In genomic region chr5:34274268-34274667, GRCm38 (mm10) we compare ENCODE assay signal across 19 mouse cellular contexts. TPM values are rescaled to one million over a fixed set of nuclear protein-coding genes. Genes with fewer than 3 reads are reported as not detected.
DNase-seq lines count a peak whose midpoint lies in the region; ATAC-seq and TF ChIP-seq lines count a peak whose summit lies in the region.
"Had no signal": no experiment of that assay in that cellular context is flagged by ENCODE, and none has a peak within 500 bp of the region (broad histone marks: within the 10 kb centered on the region; RNA-seq: fewer than 3 reads in every experiment).

No protein-coding gene starts in this region.

- peak; percentile 18 for DNase-seq in forebrain, postnatal 0 days
- DNase-seq in midbrain, postnatal 0 days (ENCODE audit: low spot score) = peak; percentile 43
- no peak for DNase-seq in midbrain, embryonic 14.5 days
- peak; percentile 59 to 60 for DNase-seq in left cerebral cortex, postnatal 14 days (ENCODE audit: low spot score in 2 of 2)
- DNase-seq in c-Kit-positive CD71-positive TER-119-positive erythroid progenitor cells, embryonic 14.5 days (ENCODE audit: low spot score) = no peak
- no peak for DNase-seq in liver
- DNase-seq in adrenal gland, adult 18-20 months (ENCODE audit: low spot score in 2 of 2) = no peak
- DNase-seq: kidney, postnatal 36 days; lung, adult 2 months; thymus, adult 2 months had no signal

- H3K9me3 ChIP-seq in forebrain, postnatal 0 days (ENCODE audit: low read length) = no peaks in the 10 kb centered on the region
- H3K9me3 ChIP-seq in forebrain, embryonic 12.5 days = no peaks in the 10 kb centered on the region
- no peaks in the 10 kb centered on the region for H3K9me3 ChIP-seq in midbrain, postnatal 0 days (ENCODE audit: low read length)
- no peaks in the 10 kb centered on the region for H3K9me3 ChIP-seq in midbrain, embryonic 14.5 days (ENCODE audit: control insufficient read depth, low read length)
- H3K9me3 ChIP-seq: embryonic facial prominence, embryonic 13.5 days; hindbrain, embryonic 10.5 days; midbrain, embryonic 12.5 days had no signal

- H3K9ac ChIP-seq in forebrain, postnatal 0 days = no peak overlapping the region
- H3K9ac ChIP-seq in forebrain, embryonic 12.5 days = no peak overlapping the region
- no peak overlapping the region for H3K9ac ChIP-seq in midbrain, postnatal 0 days (replicated peaks; ENCODE audit: low read length, poor library complexity, severe bottlenecking)
- H3K9ac ChIP-seq in midbrain, embryonic 14.5 days (replicated peaks; ENCODE audit: low read length) = no peak overlapping the region
- H3K9ac ChIP-seq: embryonic facial prominence, embryonic 13.5 days; midbrain, embryonic 12.5 days had no signal

- no peak overlapping the region for H3K4me2 ChIP-seq in forebrain, postnatal 0 days (ENCODE audit: low read depth)
- no peak overlapping the region for H3K4me2 ChIP-seq in forebrain, embryonic 12.5 days
- no peak overlapping the region for H3K4me2 ChIP-seq in midbrain, postnatal 0 days (ENCODE audit: low read depth, low read length, poor library complexity, severe bottlenecking)
- H3K4me2 ChIP-seq in midbrain, embryonic 14.5 days (ENCODE audit: low read length) = no peak overlapping the region
- H3K4me2 ChIP-seq: embryonic facial prominence, embryonic 13.5 days; midbrain, embryonic 12.5 days had no signal

- no peak overlapping the region for H3K4me3 ChIP-seq in forebrain, postnatal 0 days (ENCODE audit: low read depth, low read length)
- H3K4me3 ChIP-seq in forebrain, embryonic 12.5 days (replicated peaks) = no peak overlapping the region
- no peak overlapping the region for H3K4me3 ChIP-seq in midbrain, postnatal 0 days (ENCODE audit: low read depth, low read length)
- no peak overlapping the region for H3K4me3 ChIP-seq in midbrain, embryonic 14.5 days (replicated peaks; ENCODE audit: low read depth, low read length)
- H3K4me3 ChIP-seq: embryonic facial prominence, embryonic 13.5 days; hindbrain, embryonic 10.5 days; midbrain, embryonic 12.5 days had no signal

- ATAC-seq in forebrain, postnatal 0 days = peak; percentile 43
- ATAC-seq in forebrain, embryonic 12.5 days (ENCODE audit: low FRiP score) = no peak
- ATAC-seq in midbrain, postnatal 0 days (ENCODE audit: low FRiP score) = no peak
- no peak for ATAC-seq in midbrain, embryonic 14.5 days (ENCODE audit: low FRiP score, low TSS enrichment)
- ATAC-seq: activated CD4-positive, CD25-positive, alpha-beta regulatory T cell, adult 4 months; intestine, embryonic 16.5 days had no signal

- peaks cover 8% of the 10 kb centered on the region; the same call in 1 of the 2 replicates for H3K4me1 ChIP-seq in forebrain, postnatal 0 days (ENCODE audit: insufficient read depth)
- no peaks in the 10 kb centered on the region for H3K4me1 ChIP-seq in forebrain, embryonic 12.5 days
- no peaks in the 10 kb centered on the region for H3K4me1 ChIP-seq in midbrain, postnatal 0 days (ENCODE audit: insufficient read depth, low read length)
- H3K4me1 ChIP-seq in midbrain, embryonic 14.5 days (ENCODE audit: control insufficient read depth, insufficient read depth, low read length) = no peaks in the 10 kb centered on the region
- H3K4me1 ChIP-seq: midbrain, embryonic 12.5 days had no signal

- H3K27me3 ChIP-seq in forebrain, postnatal 0 days (ENCODE audit: insufficient read depth, low read length) = no peaks in the 10 kb centered on the region
- H3K27me3 ChIP-seq in forebrain, embryonic 12.5 days = no peaks in the 10 kb centered on the region
- H3K27me3 ChIP-seq in midbrain, postnatal 0 days (ENCODE audit: insufficient read depth, low read length) = no peaks in the 10 kb centered on the region
- no peaks in the 10 kb centered on the region for H3K27me3 ChIP-seq in midbrain, embryonic 14.5 days (ENCODE audit: control insufficient read depth, insufficient read depth, low read length)
- H3K27me3 ChIP-seq: CH12.LX; embryonic facial prominence, embryonic 13.5 days; midbrain, embryonic 12.5 days had no signal

- no peak for TF ChIP-seq CTCF in forebrain, postnatal 0 days (IDR thresholded peaks at IDR 0.05; ENCODE audit: low read depth)
- no peak for TF ChIP-seq CTCF in midbrain, postnatal 0 days (IDR thresholded peaks at IDR 0.05)

- H3K27ac ChIP-seq in forebrain, postnatal 0 days (ENCODE audit: low read depth, low read length) = no peak overlapping the region
- H3K27ac ChIP-seq in forebrain, embryonic 12.5 days = no peak overlapping the region
- no peak overlapping the region for H3K27ac ChIP-seq in midbrain, postnatal 0 days (ENCODE audit: low read depth, low read length)
- H3K27ac ChIP-seq in midbrain, embryonic 14.5 days (replicated peaks; ENCODE audit: low read depth, low read length) = no peak overlapping the region
- H3K27ac ChIP-seq: embryonic facial prominence, embryonic 13.5 days; hindbrain, embryonic 10.5 days; macrophage; midbrain, embryonic 12.5 days had no signal

- intact Hi-C loops in left cerebral cortex, postnatal 14 days (cut with DNase I) = loop anchor here (5.0 kb wide), 1 partner anchor 63 kb away; the partner anchor contains the start of gene Rnf4

- 73% methylated on average over 3 of the region's 3 CpGs for WGBS in forebrain, postnatal 0 days
- 82% methylated on average over 3 of the region's 3 CpGs for WGBS in forebrain, embryonic 12.5 days
- 81% methylated on average over 3 of the region's 3 CpGs for WGBS in midbrain, postnatal 0 days
- 88% methylated on average over 3 of the region's 3 CpGs for WGBS in midbrain, embryonic 14.5 days

- H3K36me3 ChIP-seq in forebrain, postnatal 0 days (ENCODE audit: insufficient read depth) = no peaks in the 10 kb centered on the region
- H3K36me3 ChIP-seq in forebrain, embryonic 12.5 days (replicated peaks) = no peaks in the 10 kb centered on the region
- H3K36me3 ChIP-seq in midbrain, postnatal 0 days (ENCODE audit: insufficient read depth, low read length) = no peaks in the 10 kb centered on the region
- H3K36me3 ChIP-seq in midbrain, embryonic 14.5 days (ENCODE audit: control insufficient read depth, insufficient read depth, low read length) = no peaks in the 10 kb centered on the region
- H3K36me3 ChIP-seq: embryonic facial prominence, embryonic 13.5 days; hindbrain, embryonic 10.5 days; midbrain, embryonic 12.5 days had no signal

RNA-seq across cellular contexts. Expression of gene Zfyve28, which starts 14.0 kb away (rescaled TPM):
- 12.2 and 14.2 TPM in 2 replicates for total RNA-seq in forebrain, postnatal 0 days (2014; rRNA removed)
- polyA plus RNA-seq in forebrain, postnatal 0 days (2015; fragmentation: Nextera tagmentation; extraction: Ambion mirVana) = 3.6 and 4.0 TPM in 2 replicates
- polyA plus RNA-seq in forebrain, embryonic 12.5 days (2016; fragmentation: Nextera tagmentation; extraction: Ambion mirVana) = 2.1 and 2.6 TPM in 2 replicates
- 6.1 and 10.0 TPM in 2 replicates for total RNA-seq in midbrain, postnatal 0 days (2014; rRNA removed)
- polyA plus RNA-seq in midbrain, postnatal 0 days (2015; fragmentation: Nextera tagmentation; extraction: Ambion mirVana) = 2.9 and 3.0 TPM in 2 replicates
- polyA plus RNA-seq in midbrain, embryonic 14.5 days (2014; fragmentation: Nextera tagmentation; extraction: Ambion mirVana) = 2.8 and 3.2 TPM in 2 replicates
- 10 to 100 TPM; 38.2 to 40.0 TPM for total RNA-seq in left cerebral cortex, postnatal 14 days (2021)
- total RNA-seq in adrenal gland, adult 18-20 months (2021) = 1 to 10 TPM in 1 of 2 experiments, under 1 TPM in 1; 0.53 to 1.0 TPM
- total RNA-seq: granulocyte monocyte progenitor cell, adult 5-6 weeks had no signal

RNA-seq across cellular contexts. Expression of gene Cfap99, which starts 14.1 kb away (rescaled TPM):
- total RNA-seq in forebrain, postnatal 0 days (2014; rRNA removed) = 0.08 and 0.24 TPM in 2 replicates
- polyA plus RNA-seq in forebrain, postnatal 0 days (2015; fragmentation: Nextera tagmentation; extraction: Ambion mirVana) = 0.10 and 0.23 TPM in 2 replicates
- polyA plus RNA-seq in forebrain, embryonic 12.5 days (2016; fragmentation: Nextera tagmentation; extraction: Ambion mirVana) = not detected in 2 replicates
- 0.24 and 2.1 TPM in 2 replicates for total RNA-seq in midbrain, postnatal 0 days (2014; rRNA removed)
- 0.12 and 0.37 TPM in 2 replicates for polyA plus RNA-seq in midbrain, postnatal 0 days (2015; fragmentation: Nextera tagmentation; extraction: Ambion mirVana)
- polyA plus RNA-seq in midbrain, embryonic 14.5 days (2014; fragmentation: Nextera tagmentation; extraction: Ambion mirVana) = 0.09 TPM in 1 of 2 replicates, not detected in the other
- total RNA-seq in left cerebral cortex, postnatal 14 days (2021) = under 1 TPM; 0.51 to 0.59 TPM
- total RNA-seq in adrenal gland, adult 18-20 months (2021) = not detected
- total RNA-seq: CH12.LX; granulocyte monocyte progenitor cell, adult 5-6 weeks had no signal
- polyA plus RNA-seq: activated CD4-positive, CD25-positive, alpha-beta regulatory T cell, adult 4 months; embryonic facial prominence, embryonic 13.5 days; hindbrain, embryonic 10.5 days; intestine, embryonic 16.5 days; macrophage; midbrain, embryonic 12.5 days; thymus, adult 2 months had no signal

Comparison
In these comparisons a context has a peak if more than half of its experiments do, and no peak if none do; other contexts are left out.
1. DNase-seq: peak in forebrain, postnatal 0 days (single experiment), midbrain, postnatal 0 days (single experiment) and left cerebral cortex, postnatal 14 days (2 of 2); none in midbrain, embryonic 14.5 days (single experiment), c-Kit-positive CD71-positive TER-119-positive erythroid progenitor cells, embryonic 14.5 days (single experiment), liver (single experiment) and adrenal gland, adult 18-20 months (0 of 2).